In genomic region chr11:32020031-32020965, GRCm38 (mm10) we compare ENCODE assay signal across 9 mouse cellular contexts. TPM values are rescaled to one million over a fixed set of nuclear protein-coding genes. Genes with fewer than 3 reads are reported as not detected.
DNase-seq lines count a peak whose midpoint lies in the region; ATAC-seq lines count a peak whose summit lies in the region.
"Had no signal": no experiment of that assay in that cellular context is flagged by ENCODE, and none has a peak within 500 bp of the region (broad histone marks: within the 10 kb centered on the region; RNA-seq: fewer than 3 reads in every experiment).

No protein-coding gene starts in this region.

- peaks cover 57% of the 10 kb centered on the region for H3K36me3 ChIP-seq in forebrain, embryonic 13.5 days (ENCODE audit: poor library complexity, severe bottlenecking)
- H3K36me3 ChIP-seq in midbrain, embryonic 10.5 days = peaks cover 22% of the 10 kb centered on the region

- peaks cover 91% of the 10 kb centered on the region for H3K4me1 ChIP-seq in forebrain, embryonic 13.5 days
- peaks cover 48% of the 10 kb centered on the region for H3K4me1 ChIP-seq in midbrain, embryonic 10.5 days

- H3K9me3 ChIP-seq in forebrain, embryonic 13.5 days (replicated peaks) = no peaks in the 10 kb centered on the region
- H3K9me3 ChIP-seq in midbrain, embryonic 10.5 days (replicated peaks) = no peaks in the 10 kb centered on the region

- H3K27me3 ChIP-seq in forebrain, embryonic 13.5 days = no peaks in the 10 kb centered on the region
- H3K27me3 ChIP-seq in midbrain, embryonic 10.5 days (ENCODE audit: low read depth, poor library complexity, severe bottlenecking) = no peaks in the 10 kb centered on the region; the same call in 1 of the 2 replicates

- DNase-seq in frontal cortex, postnatal 36 days (ENCODE audit: low spot score in 2 of 2) = peak; percentile 57 to 61
- no peak for DNase-seq in frontal cortex, postnatal 10 days (ENCODE audit: low spot score in 2 of 2)
- DNase-seq in spleen, postnatal 36 days (ENCODE audit: low spot score in 2 of 2) = peak; percentile 36
- DNase-seq in spleen, postnatal 10 days (ENCODE audit: low spot score in 2 of 2) = no peak
- DNase-seq in midbrain, embryonic 10.5 days (ENCODE audit: low spot score) = peak; percentile 16
- no peak for DNase-seq in ovary, postnatal 36 days (ENCODE audit: low spot score)
- DNase-seq in cerebellum, adult 9-10 months = no peak

- peak overlapping the region; percentile 48 for H3K4me2 ChIP-seq in forebrain, embryonic 13.5 days

- H3K9ac ChIP-seq in forebrain, embryonic 13.5 days = peak overlapping the region; percentile 60
- H3K9ac ChIP-seq: liver, embryonic 14.5 days had no signal

- H3K27ac ChIP-seq in forebrain, embryonic 13.5 days = peak overlapping the region; percentile 96
- H3K27ac ChIP-seq in midbrain, embryonic 10.5 days (replicated peaks) = peak overlapping the region; percentile 70
- H3K27ac ChIP-seq: liver, embryonic 14.5 days had no signal

- no peak overlapping the region for H3K4me3 ChIP-seq in forebrain, embryonic 13.5 days
- no peak overlapping the region for H3K4me3 ChIP-seq in midbrain, embryonic 10.5 days

- 13% methylated on average over 8 of the region's 8 CpGs for WGBS in forebrain, embryonic 13.5 days
- WGBS in midbrain, embryonic 10.5 days = 35% methylated on average over 8 of the region's 8 CpGs

- peak; percentile 80 for ATAC-seq in forebrain, embryonic 13.5 days

RNA-seq across cellular contexts. Expression of gene Nsg2, which starts 20.0 kb away (rescaled TPM):
- 358 and 394 TPM in 2 replicates for polyA plus RNA-seq in forebrain, embryonic 13.5 days (2015; fragmentation: Nextera tagmentation; extraction: Ambion mirVana)
- polyA plus RNA-seq in midbrain, embryonic 10.5 days (2016; fragmentation: Nextera tagmentation; extraction: Ambion mirVana) = 25.7 and 51.3 TPM in 2 replicates

RNA-seq across cellular contexts. Expression of gene 4930524B15Rik, which starts 54.9 kb away (rescaled TPM):
- 0.10 and 0.25 TPM in 2 replicates for polyA plus RNA-seq in forebrain, embryonic 13.5 days (2015; fragmentation: Nextera tagmentation; extraction: Ambion mirVana)
- polyA plus RNA-seq in midbrain, embryonic 10.5 days (2016; fragmentation: Nextera tagmentation; extraction: Ambion mirVana) = 0.11 and 0.27 TPM in 2 replicates
- polyA plus RNA-seq: liver, embryonic 14.5 days had no signal

Comparison
In these comparisons a context has a peak if more than half of its experiments do, and no peak if none do; other contexts are left out.
1. DNase-seq: peak in frontal cortex, postnatal 36 days (2 of 2), spleen, postnatal 36 days (2 of 2) and midbrain, embryonic 10.5 days (single experiment); none in frontal cortex, postnatal 10 days (0 of 2), spleen, postnatal 10 days (0 of 2), ovary, postnatal 36 days (single experiment) and cerebellum, adult 9-10 months (single experiment).